Mouse (Mus musculus) E14TG2a.4 (cell line): ENCODE measurements at regions not wholly inside any gene's neighbourhood (a gene's known extent, or its start where the extent isn't known, plus 50 kb on each side); places are given as distances from the start of the nearest gene placed in this dataset.

Experiments
- CTCF ChIP-seq: conservative IDR thresholded peaks from 2 replicates; pipeline ENCODE4 v1.5.1; 2014; ENCODE audit warnings: low read length
- NANOG ChIP-seq: IDR thresholded peaks from 2 replicates; pipeline ENCODE4 v1.6.1; 2014; ENCODE audit warnings: borderline replicate concordance, low read length, mixed read lengths
- POU5F1 ChIP-seq: IDR thresholded peaks from 2 replicates; pipeline ENCODE4 v1.6.1; 2014; ENCODE audit warnings: low read length, borderline replicate concordance

DNA sequence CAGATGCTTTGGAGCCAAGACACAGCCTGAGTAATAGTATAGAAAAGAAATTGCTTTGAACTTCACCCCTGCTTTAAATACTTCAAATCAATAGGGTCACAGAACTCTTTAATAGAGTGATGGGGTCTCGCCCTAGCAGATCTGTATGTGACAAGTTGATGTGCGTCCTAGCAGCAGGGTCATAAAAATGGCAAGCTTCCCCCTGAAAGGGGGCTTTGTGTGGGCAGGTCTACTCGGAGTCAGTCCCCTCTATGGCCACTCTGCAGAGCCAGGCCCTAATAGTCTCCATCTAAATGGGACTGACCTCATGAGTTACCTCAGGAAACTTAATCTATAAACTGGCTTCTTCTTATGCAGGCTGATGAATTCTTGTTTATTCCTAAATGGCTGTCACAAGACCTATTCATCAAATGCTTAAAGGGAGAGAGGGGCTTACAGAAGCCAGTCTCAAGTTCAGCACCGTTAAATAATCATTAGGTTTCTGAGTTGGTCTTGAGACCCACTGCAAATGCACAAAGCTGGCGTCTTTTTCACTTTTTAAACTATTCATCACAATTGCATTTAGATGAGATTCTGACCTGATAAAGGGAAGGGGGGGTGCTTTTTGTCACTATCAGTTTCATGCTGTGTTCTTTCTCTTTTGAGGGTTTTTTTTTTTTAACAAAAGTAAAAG lies 457.0 kb upstream of the Fam92a start:
- TF ChIP-seq CTCF: no peak
- no peak for TF ChIP-seq NANOG
- TF ChIP-seq POU5F1: no peak
